Mouse (Mus musculus): ENCODE results near the gene Avil. TPM values are rescaled to one million over a fixed set of nuclear protein-coding genes. Genes with fewer than 3 reads are reported as not detected.
A peak's percentile ranks its signal among the peaks of the same experiment; 100 is the strongest.

Gene Avil
- total and polyA plus RNA-seq, 3 experiments, result 2.7 to 20.0 (median 8.2) TPM

- TF ChIP-seq CTCF (conservative IDR thresholded peaks at IDR 0.05 in 1 of 2, IDR thresholded peaks at IDR 0.05 in 1 of 2; ENCODE audit: low read depth in 2 of 2, low read length in 2 of 2) (0 out of 4 replicates have a peak, but pooled peaks of 1 of the 2 experiments have one; percentile 9), SMC3 (IDR thresholded peaks at IDR 0.05; ENCODE audit: low read depth, low read length) (no peak)
- dilution Hi-C loops (cut with MboI; ENCODE audit: extremely low pct_ligation_motif_present, extremely low pct_unique_long_range_greater_than_20kb, low sequenced_read_pairs) (no loop called here), in situ Hi-C loops (cut with MboI; ENCODE audit: low pct_ligation_motif_present, low pct_unique_long_range_greater_than_20kb, low sequenced_read_pairs) (no loop called here)
- Histone ChIP-seq H3K4me2 (ENCODE audit: insufficient read depth, low read depth, poor library complexity, severe bottlenecking) (no peak overlapping the region), H3K9ac (ENCODE audit: insufficient read depth, low read depth) (no peak overlapping the region), H3K79me2 (replicated peaks; ENCODE audit: control insufficient read depth, extremely low read depth, insufficient read depth, poor library complexity, severe bottlenecking) (no peaks in the 10 kb centered on the region), H3K9me3 (replicated peaks; ENCODE audit: low read length) (no peaks in the 10 kb centered on the region), H3K27ac (ENCODE audit: insufficient read depth, low read depth) (no peak overlapping the region), H3K4me1 (ENCODE audit: control insufficient read depth in 1 of 2, insufficient read depth in 2 of 2) (no peaks in the 10 kb centered on the region), H3K36me3 (replicated peaks in 1 of 2; ENCODE audit: control insufficient read depth in 1 of 2, insufficient read depth in 1 of 2, low read length in 1 of 2) (peaks cover 14 to 60% of the 10 kb centered on the region in 2 experiments), H3K4me3 (replicated peaks in 1 of 3; ENCODE audit: low read depth in 2 of 3, low read length in 2 of 3, poor library complexity in 1 of 3) (no peak overlapping the region), H3K27me3 (replicated peaks) (no peaks in the 10 kb centered on the region)
- DNase-seq (ENCODE audit: extremely low read depth), result no peak
Observed at GRCm38 (mm10) chr10:127018422-127018821, 17.9 kb downstream of the Avil start.

- in situ Hi-C loops (cut with MboI; ENCODE audit: low pct_ligation_motif_present, low pct_unique_long_range_greater_than_20kb, low sequenced_read_pairs) (no loop called here), dilution Hi-C loops (cut with MboI; ENCODE audit: extremely low pct_ligation_motif_present, extremely low pct_unique_long_range_greater_than_20kb, low sequenced_read_pairs) (no loop called here)
- Histone ChIP-seq H3K36me3 (replicated peaks in 1 of 2; ENCODE audit: control insufficient read depth in 1 of 2, insufficient read depth in 1 of 2, low read length in 1 of 2) (peaks cover 32 to 46% of the 10 kb centered on the region in 2 experiments), H3K9ac (ENCODE audit: insufficient read depth, low read depth) (peak within 1 kb of the TSS; percentile 98), H3K79me2 (replicated peaks; ENCODE audit: control insufficient read depth, extremely low read depth, insufficient read depth, poor library complexity, severe bottlenecking) (peaks cover 2% of the 10 kb centered on the region; the same call in 1 of the 2 replicates), H3K4me2 (ENCODE audit: insufficient read depth, low read depth, poor library complexity, severe bottlenecking) (peak within 1 kb of the TSS; percentile 23), H3K9me3 (replicated peaks; ENCODE audit: low read length) (no peaks in the 10 kb centered on the region), H3K4me3 (replicated peaks in 1 of 3; ENCODE audit: low read depth in 2 of 3, low read length in 2 of 3, poor library complexity in 1 of 3) (peak within 1 kb of the TSS; percentile 58 to 99 (median 97)), H3K27ac (ENCODE audit: insufficient read depth, low read depth) (peak within 1 kb of the TSS; percentile 65), H3K27me3 (replicated peaks) (no peaks in the 10 kb centered on the region), H3K4me1 (ENCODE audit: control insufficient read depth in 1 of 2, insufficient read depth in 2 of 2) (peaks cover 4 to 16% of the 10 kb centered on the region in 2 experiments)
- peak; percentile 84 for DNase-seq (ENCODE audit: extremely low read depth)
- TF ChIP-seq HCFC1 (IDR thresholded peaks at IDR 0.05; ENCODE audit: low read depth, low read length) (peak; percentile 85), SMC3 (IDR thresholded peaks at IDR 0.05; ENCODE audit: low read depth, low read length) (peak; percentile 76), MAFK (IDR thresholded peaks at IDR 0.05; ENCODE audit: insufficient replicate concordance, low read length) (no peak), TCF12 (IDR thresholded peaks at IDR 0.05; ENCODE audit: low read depth, low read length) (peak; percentile 82), JUND (conservative IDR thresholded peaks at IDR 0.05; ENCODE audit: low read depth, low read length) (0 out of 2 replicates have a peak, but pooled peaks have one; percentile 23), ZNF384 (IDR thresholded peaks at IDR 0.05; ENCODE audit: low read depth, low read length) (no peak), JUN (IDR thresholded peaks at IDR 0.05; ENCODE audit: insufficient read depth, low read depth, low read length) (no peak; the same call in 1 of the 2 replicates), ETS1 (conservative IDR thresholded peaks at IDR 0.05; ENCODE audit: low read depth, low read length) (peak; percentile 33; the same call in 1 of the 2 replicates), CHD1 (IDR thresholded peaks at IDR 0.05; ENCODE audit: low read depth, low read length) (no peak), MEF2A (IDR thresholded peaks at IDR 0.05; ENCODE audit: borderline replicate concordance, low read depth, low read length) (peak; percentile 75; the same call in 1 of the 2 replicates), RAD21 (IDR thresholded peaks at IDR 0.05; ENCODE audit: low read depth, low read length) (peak; percentile 61), USF2 (conservative IDR thresholded peaks at IDR 0.05; ENCODE audit: low read depth, low read length) (no peak), UBTF (IDR thresholded peaks at IDR 0.05; ENCODE audit: low read depth, low read length) (no peak), POLR2A (IDR thresholded peaks at IDR 0.05; ENCODE audit: low read depth, low read length) (peak; percentile 87), MAZ (IDR thresholded peaks at IDR 0.05; ENCODE audit: low read depth, low read length) (peak; percentile 71; the same call in 1 of the 2 replicates), IRF4 (IDR thresholded peaks at IDR 0.05; ENCODE audit: low read depth, low read length) (peak; percentile 82), ELF1 (IDR thresholded peaks at IDR 0.05; ENCODE audit: low read depth, low read length) (peak; percentile 79), MYC (IDR thresholded peaks at IDR 0.05; ENCODE audit: low read depth, low read length) (peak; percentile 98), MAX (IDR thresholded peaks at IDR 0.05; ENCODE audit: low read length) (peak; percentile 95), EP300 (IDR thresholded peaks at IDR 0.05; ENCODE audit: low read length) (no peak), BHLHE40 (IDR thresholded peaks at IDR 0.05; ENCODE audit: low read depth, low read length) (peak; percentile 89), NELFE (IDR thresholded peaks at IDR 0.05; ENCODE audit: low read depth, low read length) (peak; percentile 71), ZC3H11A (IDR thresholded peaks at IDR 0.05; ENCODE audit: low read depth, low read length) (no peak), PAX5 (IDR thresholded peaks at IDR 0.05; ENCODE audit: low read length) (no peak), ZMIZ1 (IDR thresholded peaks at IDR 0.05; ENCODE audit: low read depth, low read length) (peak; percentile 82), USF1 (IDR thresholded peaks at IDR 0.05; ENCODE audit: low read depth, low read length) (no peak), NRF1 (IDR thresholded peaks at IDR 0.05; ENCODE audit: low read depth, low read length) (peak; percentile 59), RCOR1 (conservative IDR thresholded peaks at IDR 0.05; ENCODE audit: low read depth, low read length) (no peak), E2F4 (IDR thresholded peaks at IDR 0.05; ENCODE audit: insufficient replicate concordance, low read depth, low read length) (peak; percentile 94; the same call in 1 of the 2 replicates)
Observed at GRCm38 (mm10) chr10:127030336-127031296, 30.1 kb downstream of the Avil start, which contains the start of gene Tsfm. Tsfm (minus strand) TSS chr10:127030840.
